Mouse (Mus musculus) midbrain, postnatal 0 days (tissue): ENCODE results near the gene Fbxl14. TPM values are rescaled to one million over a fixed set of nuclear protein-coding genes. Genes with fewer than 3 reads are reported as not detected.

Experiments used
- ATAC-seq: fragments of 200-750 bp; cut with Nextera tagmentation; 2 replicates; pipeline ENCODE4 v1.8.0; 2017; ENCODE audit warnings: moderate number of reproducible peaks, mild to moderate bottlenecking, moderate TSS enrichment, moderate library complexity; ENCODE audit not compliant: low FRiP score
- DNase-seq: peaks from one replicate; pipeline ENCODE4 v3.0.0-alpha.2; 2015; ENCODE audit warnings: low spot score
- H3K27ac ChIP-seq: fragments of 300-500 bp; sonication (generic); 2 replicates; pipeline ENCODE4 v1.5.1; 2014; ENCODE audit warnings: low read depth, mild to moderate bottlenecking, low read length, mixed read lengths
- H3K27me3 ChIP-seq: fragments of 300-500 bp; sonication (generic); 2 replicates; pipeline ENCODE4 v1.6.1; 2014; ENCODE audit warnings: low read length, control low read depth, mixed read lengths; ENCODE audit not compliant: insufficient read depth
- H3K36me3 ChIP-seq: fragments of 300-500 bp; sonication (generic); 2 replicates; pipeline ENCODE4 v1.6.1; 2014; ENCODE audit warnings: low read length, control low read depth, mixed read lengths; ENCODE audit not compliant: insufficient read depth
- H3K4me1 ChIP-seq: fragments of 300-500 bp; sonication (generic); 2 replicates; pipeline ENCODE4 v1.6.1; 2014; ENCODE audit warnings: mild to moderate bottlenecking, control low read depth, antibody characterized with exemption, low read length, mixed read lengths; ENCODE audit not compliant: insufficient read depth
- H3K4me2 ChIP-seq: fragments of 300-500 bp; sonication (generic); 2 replicates; pipeline ENCODE4 v1.6.1; 2014; ENCODE audit warnings: low read depth, mild to moderate bottlenecking, low read length, mixed read lengths; ENCODE audit not compliant: poor library complexity, severe bottlenecking
- H3K4me3 ChIP-seq: fragments of 300-500 bp; sonication (generic); 2 replicates; pipeline ENCODE4 v1.5.1; 2014; ENCODE audit warnings: low read depth, mild to moderate bottlenecking, low read length, moderate library complexity
- H3K9ac ChIP-seq: fragments of 300-500 bp; sonication (generic); replicated peaks from 2 replicates; pipeline ENCODE4 v1.6.1; 2014; ENCODE audit warnings: mild to moderate bottlenecking, low read length, moderate library complexity, mixed read lengths; ENCODE audit not compliant: poor library complexity, severe bottlenecking
- H3K9me3 ChIP-seq: fragments of 300-500 bp; sonication (generic); 2 replicates; pipeline ENCODE4 v1.6.1; 2016; ENCODE audit warnings: low read length, control low read depth
- CTCF ChIP-seq: IDR thresholded peaks from 2 replicates; pipeline ENCODE4 v1.5.1; 2016; ENCODE audit warnings: antibody characterized with exemption, mild to moderate bottlenecking
- WGBS: fragments of 180-500 bp; shearing (Covaris S2); extraction: QIAGEN DNeasy Blood & Tissue Kit; methylation state at CpG from one replicate; pipeline ENCODE4 v1.1.7; 2014; 5-methylcytosine and 5-hydroxymethylcytosine counted together
- polyA plus RNA-seq: library from polyadenylated mRNA; unstranded; fragments of >200 nt; fragmentation: Nextera tagmentation; extraction: Ambion mirVana; gene quantifications from 2 replicates; pipeline ENCODE4 v1.2.1, GENCODE M21; 2015
- total RNA-seq: library from RNA; depleted of rRNA; stranded (reverse); fragments of >200 nt; gene quantifications from 2 replicates; pipeline ENCODE4 v1.2.3, GENCODE M21; 2014

Fbxl14 gene
- total and polyA plus RNA-seq, 2 experiments from 2014 or later, result 1.7 to 45.9 TPM

DNA sequence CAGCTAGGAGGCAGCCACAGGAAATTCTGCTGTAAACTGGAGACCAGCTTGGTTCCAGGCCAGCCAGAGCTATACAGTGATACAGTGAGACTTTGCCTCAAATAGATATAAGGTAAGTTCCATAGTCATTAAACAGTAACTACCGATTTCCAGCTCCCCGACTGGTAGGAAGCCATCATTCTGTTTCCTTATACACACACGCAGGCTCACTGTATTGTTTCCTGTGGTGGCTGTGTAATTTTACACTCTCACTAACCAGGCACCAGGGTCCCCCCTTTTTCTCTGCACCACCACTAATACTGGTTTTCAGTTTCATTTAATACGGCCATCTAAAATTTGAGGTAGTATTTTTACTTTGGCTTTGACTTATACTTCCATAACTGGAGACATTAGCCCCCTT lies 5.5 kb upstream of the Fbxl14 start:
- no peak for TF ChIP-seq CTCF
- H3K4me3 ChIP-seq, result no peak overlapping the region
- no peak for DNase-seq
- no peaks in the 10 kb centered on the region for H3K9me3 ChIP-seq
- no peak overlapping the region for H3K27ac ChIP-seq
- 82% methylated on average over 4 of the region's 4 CpGs for WGBS
- no peaks in the 10 kb centered on the region for H3K27me3 ChIP-seq
- no peaks in the 10 kb centered on the region for H3K36me3 ChIP-seq
- H3K4me2 ChIP-seq, result no peak overlapping the region
- ATAC-seq, result no peak
- no peak overlapping the region for H3K9ac ChIP-seq
- no peaks in the 10 kb centered on the region for H3K4me1 ChIP-seq

DNA sequence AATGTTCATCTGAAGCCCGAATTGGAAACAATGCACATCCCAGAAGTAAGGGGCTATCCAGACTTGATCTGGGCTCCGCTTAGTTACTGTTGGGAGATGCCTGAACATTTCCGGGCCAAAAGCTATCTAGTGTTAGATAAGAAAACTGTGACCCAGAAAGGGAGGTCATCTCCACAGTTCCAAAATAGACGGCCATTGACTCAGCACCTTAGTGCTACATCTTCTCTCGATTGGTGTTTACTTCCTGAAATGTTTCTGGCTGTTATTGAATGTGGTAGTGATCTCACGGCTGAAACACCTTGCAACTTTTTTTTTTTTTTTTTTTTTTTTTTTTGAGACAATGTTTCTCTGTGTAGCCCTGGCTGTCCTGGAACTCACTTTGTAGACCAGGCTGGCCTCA lies 3.5 kb upstream of the Fbxl14 start:
- Histone ChIP-seq H3K4me2 (no peak overlapping the region), H3K9me3 (no peaks in the 10 kb centered on the region), H3K9ac (no peak overlapping the region), H3K36me3 (no peaks in the 10 kb centered on the region), H3K27me3 (no peaks in the 10 kb centered on the region), H3K27ac (no peak overlapping the region), H3K4me1 (no peaks in the 10 kb centered on the region), H3K4me3 (no peak overlapping the region)
- no peak for ATAC-seq
- TF ChIP-seq CTCF, result no peak
- 89% methylated on average over 6 of the region's 6 CpGs for WGBS
- DNase-seq, result no peak

GRCm38 (mm10) chr6:119477686-119478310 lies 1.7 kb upstream of the Fbxl14 start:
- H3K9me3 ChIP-seq, result no peaks in the 10 kb centered on the region
- no peak for TF ChIP-seq CTCF
- H3K36me3 ChIP-seq, result no peaks in the 10 kb centered on the region
- H3K4me3 ChIP-seq, result no peak overlapping the region
- no peak overlapping the region for H3K27ac ChIP-seq
- ATAC-seq, result no peak
- DNase-seq, result no peak
- no peak overlapping the region for H3K9ac ChIP-seq
- peaks cover 1% of the 10 kb centered on the region; the same call in 1 of the 2 replicates for H3K4me1 ChIP-seq
- 60% methylated on average over 13 of the region's 13 CpGs for WGBS
- H3K4me2 ChIP-seq, result no peak overlapping the region
- no peaks in the 10 kb centered on the region for H3K27me3 ChIP-seq

- Histone ChIP-seq H3K9ac (peak overlapping the region; percentile 96), H3K36me3 (no peaks in the 10 kb centered on the region), H3K4me2 (peak overlapping the region; percentile 95), H3K4me1 (peaks cover 10% of the 10 kb centered on the region), H3K27me3 (no peaks in the 10 kb centered on the region), H3K4me3 (peak overlapping the region; percentile 88), H3K27ac (peak overlapping the region; percentile 99), H3K9me3 (no peaks in the 10 kb centered on the region)
- ATAC-seq, result peak; percentile 93
- peak; percentile 94 for DNase-seq
- 1% methylated on average over 32 of the region's 49 CpGs for WGBS
- no peak for TF ChIP-seq CTCF
Observed at GRCm38 (mm10) chr6:119478560-119479342, 717 bp upstream of the Fbxl14 start.

DNA sequence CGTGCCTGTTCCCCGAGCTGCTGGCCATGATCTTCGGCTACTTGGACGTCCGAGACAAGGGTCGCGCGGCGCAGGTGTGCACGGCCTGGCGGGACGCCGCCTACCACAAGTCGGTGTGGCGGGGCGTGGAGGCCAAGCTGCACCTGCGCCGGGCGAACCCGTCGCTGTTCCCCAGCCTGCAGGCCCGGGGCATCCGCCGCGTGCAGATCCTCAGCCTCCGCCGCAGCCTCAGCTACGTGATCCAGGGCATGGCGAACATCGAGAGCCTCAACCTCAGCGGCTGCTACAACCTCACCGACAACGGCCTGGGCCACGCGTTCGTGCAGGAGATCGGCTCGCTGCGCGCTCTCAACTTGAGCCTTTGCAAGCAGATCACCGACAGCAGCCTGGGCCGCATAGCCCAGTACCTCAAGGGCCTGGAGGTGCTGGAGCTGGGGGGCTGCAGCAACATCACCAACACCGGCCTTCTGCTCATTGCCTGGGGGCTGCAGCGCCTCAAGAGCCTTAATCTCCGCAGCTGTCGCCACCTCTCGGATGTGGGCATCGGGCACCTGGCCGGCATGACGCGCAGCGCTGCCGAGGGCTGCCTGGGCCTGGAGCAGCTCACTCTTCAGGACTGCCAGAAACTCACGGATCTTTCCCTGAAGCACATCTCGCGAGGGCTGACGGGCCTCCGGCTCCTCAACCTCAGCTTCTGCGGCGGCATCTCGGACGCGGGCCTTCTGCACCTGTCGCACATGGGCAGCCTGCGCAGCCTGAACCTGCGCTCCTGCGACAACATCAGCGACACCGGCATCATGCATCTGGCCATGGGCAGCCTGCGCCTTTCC lies 623 bp downstream of the Fbxl14 start:
- ATAC-seq (peak; percentile 26), DNase-seq (peak; percentile 62)
- H3K4me3 ChIP-seq, result peak overlapping the region; percentile 88
- peak; percentile 18; the same call in 1 of the 2 replicates for TF ChIP-seq CTCF
- H3K9ac ChIP-seq, result peak overlapping the region; percentile 96
- H3K36me3 ChIP-seq, result peaks cover 6% of the 10 kb centered on the region; the same call in 1 of the 2 replicates
- peak overlapping the region; percentile 95 for H3K4me2 ChIP-seq
- peak overlapping the region; percentile 99 for H3K27ac ChIP-seq
- H3K4me1 ChIP-seq, result peaks cover 10% of the 10 kb centered on the region
- H3K27me3 ChIP-seq, result no peaks in the 10 kb centered on the region
- no peaks in the 10 kb centered on the region for H3K9me3 ChIP-seq
- under 1% methylated on average over 67 of the region's 70 CpGs for WGBS
